Mouse (Mus musculus) erythroblast, embryonic 14.5 days (primary cell): ENCODE results near the gene Tnni3k. TPM values are rescaled to one million over a fixed set of nuclear protein-coding genes. Genes with fewer than 3 reads are reported as not detected.

ENCODE experiments used
- H3K27me3 ChIP-seq: 2 replicates; pipeline ENCODE4 v1.6.1; 2012; ENCODE audit warnings: inconsistent platforms; ENCODE audit not compliant: control insufficient read depth
- H3K36me3 ChIP-seq: 2 replicates; pipeline ENCODE4 v1.6.1; 2012; ENCODE audit warnings: mild to moderate bottlenecking, inconsistent platforms; ENCODE audit not compliant: control insufficient read depth
- H3K4me1 ChIP-seq: 2 replicates; pipeline ENCODE4 v1.6.1; 2012; ENCODE audit warnings: inconsistent platforms; ENCODE audit not compliant: control insufficient read depth
- H3K4me3 ChIP-seq: replicated peaks from 2 replicates; pipeline ENCODE3; 2012; ENCODE audit warnings: moderate library complexity, mild to moderate bottlenecking, inconsistent platforms
- H3K9me3 ChIP-seq: 2 replicates; pipeline ENCODE4 v1.6.1; 2012; ENCODE audit warnings: low read length, inconsistent platforms, mixed read lengths; ENCODE audit not compliant: control insufficient read depth
- GATA1 ChIP-seq: IDR thresholded peaks from 2 replicates; pipeline ENCODE4 v1.6.1; 2012; ENCODE audit warnings: low read length, inconsistent platforms, mixed read lengths
- TAL1 ChIP-seq: IDR thresholded peaks from 3 replicates; pipeline ENCODE4 v1.6.1; 2012; ENCODE audit warnings: low read length, inconsistent platforms, mixed read lengths
- polyA plus RNA-seq: library from polyadenylated mRNA; stranded (reverse); fragments of >175 nt; gene quantifications from 2 replicates; pipeline ENCODE4 v1.2.3, GENCODE M21; 2012

Tnni3k gene
- polyA plus RNA-seq, 1 experiment = not detected

GRCm38 (mm10) chr3:154893225-154893624 lies 162.0 kb downstream of the Tnni3k start:
- H3K36me3 ChIP-seq = no peaks in the 10 kb centered on the region
- no peak overlapping the region for H3K4me3 ChIP-seq
- no peaks in the 10 kb centered on the region for H3K9me3 ChIP-seq
- H3K4me1 ChIP-seq = no peaks in the 10 kb centered on the region
- no peak for TF ChIP-seq GATA1
- no peaks in the 10 kb centered on the region for H3K27me3 ChIP-seq

- Histone ChIP-seq H3K4me3 (no peak overlapping the region), H3K27me3 (no peaks in the 10 kb centered on the region), H3K9me3 (no peaks in the 10 kb centered on the region), H3K4me1 (peaks cover 11% of the 10 kb centered on the region), H3K36me3 (no peaks in the 10 kb centered on the region)
- TF ChIP-seq TAL1 = no peak
- no peak for TF ChIP-seq GATA1
Measured at GRCm38 (mm10) chr3:154885452-154885851, 169.8 kb downstream of the Tnni3k start.

GRCm38 (mm10) chr3:154885048-154885447 lies 170.2 kb downstream of the Tnni3k start:
- TF ChIP-seq TAL1 (no peak), GATA1 (no peak)
- Histone ChIP-seq H3K4me3 (no peak overlapping the region), H3K36me3 (no peaks in the 10 kb centered on the region), H3K9me3 (no peaks in the 10 kb centered on the region), H3K27me3 (no peaks in the 10 kb centered on the region), H3K4me1 (peaks cover 11% of the 10 kb centered on the region)

DNA sequence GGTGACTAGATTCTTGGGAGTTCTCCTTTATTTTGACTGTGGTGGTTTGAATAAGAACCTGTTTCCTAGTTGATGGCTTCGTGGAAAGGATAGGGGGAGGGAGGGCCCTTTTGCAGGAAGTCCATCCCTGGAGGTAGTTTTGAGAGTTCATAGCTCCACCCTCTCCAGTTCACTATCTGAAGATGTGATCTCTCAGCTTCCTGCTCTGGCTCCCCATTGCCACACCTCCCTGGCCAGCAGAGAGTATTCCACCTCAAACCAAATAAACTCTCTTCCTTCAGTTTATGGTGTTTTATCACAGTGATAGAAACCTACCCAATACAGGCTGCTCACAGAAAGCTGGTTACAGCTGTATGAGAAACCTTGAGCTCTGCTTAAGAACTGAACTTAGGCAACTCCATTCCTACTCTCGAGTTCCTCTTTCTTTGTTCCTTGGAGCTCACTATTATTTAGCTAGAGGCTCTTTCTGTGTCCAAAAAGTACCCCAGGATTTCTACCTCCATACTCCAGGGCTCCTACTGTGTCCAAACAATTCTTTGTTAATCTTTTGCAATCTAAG lies 173.7 kb downstream of the Tnni3k start:
- TF ChIP-seq TAL1 (no peak), GATA1 (no peak)
- Histone ChIP-seq H3K9me3 (no peaks in the 10 kb centered on the region), H3K36me3 (no peaks in the 10 kb centered on the region), H3K4me1 (peaks cover 18% of the 10 kb centered on the region), H3K27me3 (no peaks in the 10 kb centered on the region), H3K4me3 (no peak overlapping the region)

DNA sequence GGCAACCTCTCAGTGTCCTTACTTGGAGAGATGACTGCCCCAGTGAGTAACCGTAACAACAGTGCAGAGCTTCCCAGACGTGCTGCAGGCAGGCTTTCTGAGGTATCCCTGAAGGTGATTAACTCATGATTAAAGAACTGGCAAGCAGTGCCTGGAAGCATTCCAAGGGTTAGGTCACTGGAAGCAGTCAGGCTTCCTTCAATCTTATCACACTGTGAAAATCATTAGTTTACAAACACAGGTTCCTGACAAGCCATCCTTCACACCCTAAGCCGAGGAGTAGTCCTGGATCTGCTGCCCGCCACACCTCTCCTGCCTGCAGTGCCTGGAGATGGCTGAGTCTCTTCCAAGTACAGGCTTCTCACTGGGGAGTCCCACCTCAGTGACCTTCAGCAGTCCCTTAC lies 174.7 kb downstream of the Tnni3k start:
- Histone ChIP-seq H3K36me3 (no peaks in the 10 kb centered on the region), H3K9me3 (no peaks in the 10 kb centered on the region), H3K4me1 (peaks cover 18% of the 10 kb centered on the region), H3K4me3 (no peak overlapping the region), H3K27me3 (no peaks in the 10 kb centered on the region)
- TF ChIP-seq TAL1 = no peak
- no peak for TF ChIP-seq GATA1

- no peaks in the 10 kb centered on the region for H3K9me3 ChIP-seq
- H3K4me3 ChIP-seq = no peak overlapping the region
- TF ChIP-seq GATA1 (no peak), TAL1 (no peak)
- no peaks in the 10 kb centered on the region for H3K27me3 ChIP-seq
- H3K36me3 ChIP-seq = no peaks in the 10 kb centered on the region
- peaks cover 14% of the 10 kb centered on the region for H3K4me1 ChIP-seq
Measured at GRCm38 (mm10) chr3:154880108-154880507, 175.1 kb downstream of the Tnni3k start.

DNA sequence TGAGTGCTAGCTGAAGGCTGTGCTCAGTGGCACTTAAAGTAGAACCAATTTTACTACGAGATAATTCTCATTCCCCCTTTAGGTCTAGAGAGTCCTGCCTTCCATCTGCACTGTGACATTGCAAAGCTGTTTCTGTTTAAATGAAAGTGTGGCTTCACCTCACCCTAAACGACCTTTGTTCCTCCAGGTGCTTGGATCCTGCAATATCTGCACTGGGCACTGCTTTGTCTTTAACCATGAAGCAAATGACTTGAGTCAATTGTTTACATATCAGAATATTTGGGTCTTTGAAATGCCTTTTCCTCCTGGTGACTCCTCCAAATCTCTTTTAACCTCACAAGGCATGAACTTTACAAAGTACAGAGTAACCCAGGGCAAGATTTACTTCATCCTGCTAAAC lies 175.7 kb downstream of the Tnni3k start:
- Histone ChIP-seq H3K4me1 (peaks cover 12% of the 10 kb centered on the region), H3K4me3 (no peak overlapping the region), H3K36me3 (no peaks in the 10 kb centered on the region), H3K27me3 (no peaks in the 10 kb centered on the region), H3K9me3 (no peaks in the 10 kb centered on the region)
- TF ChIP-seq TAL1 (no peak), GATA1 (no peak)

DNA sequence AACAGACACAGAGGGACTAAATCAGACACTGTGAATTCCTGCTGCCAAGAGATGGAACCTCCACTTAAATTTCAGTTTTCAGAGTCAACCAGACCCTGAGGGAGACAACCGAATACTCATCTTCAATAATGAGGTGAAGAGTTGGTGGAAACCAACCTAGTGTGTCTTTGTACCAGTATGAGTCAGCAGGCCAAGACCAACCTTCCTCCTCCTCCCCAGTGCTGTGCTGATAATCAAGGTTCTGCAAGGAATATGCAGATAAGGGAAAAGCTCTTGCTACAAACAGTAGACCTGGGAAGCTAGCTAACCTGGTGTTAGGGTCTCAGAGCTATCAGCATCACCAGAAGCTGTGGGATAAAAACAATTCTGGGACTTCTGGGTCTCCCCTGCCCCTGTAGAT lies 176.1 kb downstream of the Tnni3k start:
- H3K4me1 ChIP-seq = peaks cover 12% of the 10 kb centered on the region
- no peak overlapping the region for H3K4me3 ChIP-seq
- H3K27me3 ChIP-seq = no peaks in the 10 kb centered on the region
- TF ChIP-seq GATA1 (no peak), TAL1 (no peak)
- no peaks in the 10 kb centered on the region for H3K9me3 ChIP-seq
- no peaks in the 10 kb centered on the region for H3K36me3 ChIP-seq

- Histone ChIP-seq H3K4me3 (no peak overlapping the region), H3K9me3 (no peaks in the 10 kb centered on the region), H3K27me3 (no peaks in the 10 kb centered on the region), H3K4me1 (no peaks in the 10 kb centered on the region), H3K36me3 (no peaks in the 10 kb centered on the region)
- TF ChIP-seq TAL1 (no peak), GATA1 (no peak)
Measured at GRCm38 (mm10) chr3:154868807-154869206, 186.4 kb downstream of the Tnni3k start.

DNA sequence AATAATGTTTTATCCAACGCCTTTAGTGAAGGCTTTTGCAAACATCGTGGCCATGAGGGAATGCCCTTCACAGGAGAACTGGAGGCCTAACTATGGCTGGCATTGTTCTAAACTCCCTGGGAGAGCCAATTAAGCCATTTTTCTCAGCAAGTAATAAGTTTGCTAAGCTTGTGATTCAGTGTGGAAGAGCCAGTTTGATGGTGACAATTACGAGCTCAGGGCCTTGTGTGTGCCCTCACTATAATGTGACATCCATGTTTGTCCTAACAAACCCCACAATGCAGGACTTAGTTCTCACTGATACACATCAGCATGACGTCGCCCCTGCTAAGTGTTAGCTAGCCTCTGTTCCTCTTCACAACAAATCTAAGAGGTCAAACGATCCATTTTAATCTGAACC lies 193.3 kb downstream of the Tnni3k start:
- Histone ChIP-seq H3K4me3 (no peak overlapping the region), H3K36me3 (no peaks in the 10 kb centered on the region), H3K9me3 (no peaks in the 10 kb centered on the region), H3K4me1 (no peaks in the 10 kb centered on the region), H3K27me3 (no peaks in the 10 kb centered on the region)
- TF ChIP-seq TAL1 (no peak), GATA1 (no peak)
